Mouse (Mus musculus) kidney, embryonic 14.5 days (tissue): Measurements from ENCODE around the gene Itprid2. TPM values are rescaled to one million over a fixed set of nuclear protein-coding genes. Genes with fewer than 3 reads are reported as not detected.
"Not testable (repeated sequence)": the region's sequence is repeated elsewhere in the genome, so short reads cannot be mapped to it uniquely, and the experiment has no call there.

ENCODE experiments used
- ATAC-seq: fragments of 200-750 bp; cut with Nextera tagmentation; 2 replicates; pipeline ENCODE4 v1.8.0; 2017; ENCODE audit warnings: moderate number of reproducible peaks, mild to moderate bottlenecking, moderate TSS enrichment, moderate library complexity; ENCODE audit not compliant: low FRiP score, low TSS enrichment
- H3K27ac ChIP-seq: fragments of 300-500 bp; sonication (generic); 2 replicates; pipeline ENCODE4 v1.5.1; 2014; ENCODE audit warnings: low read depth, mild to moderate bottlenecking, low read length, moderate library complexity, mixed read lengths
- H3K27me3 ChIP-seq: fragments of 300-500 bp; sonication (generic); 2 replicates; pipeline ENCODE4 v1.6.1; 2014; ENCODE audit warnings: mild to moderate bottlenecking, low read length; ENCODE audit not compliant: control insufficient read depth, insufficient read depth
- H3K36me3 ChIP-seq: fragments of 300-500 bp; sonication (generic); 2 replicates; pipeline ENCODE4 v1.6.1; 2014; ENCODE audit warnings: low read length, mixed read lengths; ENCODE audit not compliant: control insufficient read depth, insufficient read depth
- H3K4me1 ChIP-seq: fragments of 300-500 bp; sonication (generic); 2 replicates; pipeline ENCODE4 v1.6.1; 2014; ENCODE audit warnings: low read length, mixed read lengths; ENCODE audit not compliant: control insufficient read depth, insufficient read depth
- H3K4me2 ChIP-seq: fragments of 300-500 bp; sonication (generic); replicated peaks from 2 replicates; pipeline ENCODE4 v1.6.1; 2014; ENCODE audit warnings: low read depth, mild to moderate bottlenecking, low read length
- H3K4me3 ChIP-seq: fragments of 300-500 bp; sonication (generic); 2 replicates; pipeline ENCODE4 v1.5.1; 2014; ENCODE audit warnings: mild to moderate bottlenecking, low read length
- H3K9ac ChIP-seq: fragments of 300-500 bp; sonication (generic); 2 replicates; pipeline ENCODE4 v1.6.1; 2014; ENCODE audit warnings: low read depth, mild to moderate bottlenecking, low read length, moderate library complexity
- H3K9me3 ChIP-seq: fragments of 300-500 bp; sonication (generic); 2 replicates; pipeline ENCODE4 v1.6.1; 2016; ENCODE audit warnings: low read length; ENCODE audit not compliant: control insufficient read depth
- WGBS: fragments of 180-500 bp; shearing (Covaris S2); extraction: QIAGEN DNeasy Blood & Tissue Kit; methylation state at CpG from one replicate; pipeline ENCODE4 v1.1.7; 2014; 5-methylcytosine and 5-hydroxymethylcytosine counted together
- polyA plus RNA-seq: library from polyadenylated mRNA; unstranded; fragments of >200 nt; fragmentation: Nextera tagmentation; extraction: Ambion mirVana; gene quantifications from 2 replicates; pipeline ENCODE4 v1.2.1, GENCODE M21; 2014

Itprid2 gene
- 11.4 and 26.5 TPM in 2 replicates for polyA plus RNA-seq

DNA sequence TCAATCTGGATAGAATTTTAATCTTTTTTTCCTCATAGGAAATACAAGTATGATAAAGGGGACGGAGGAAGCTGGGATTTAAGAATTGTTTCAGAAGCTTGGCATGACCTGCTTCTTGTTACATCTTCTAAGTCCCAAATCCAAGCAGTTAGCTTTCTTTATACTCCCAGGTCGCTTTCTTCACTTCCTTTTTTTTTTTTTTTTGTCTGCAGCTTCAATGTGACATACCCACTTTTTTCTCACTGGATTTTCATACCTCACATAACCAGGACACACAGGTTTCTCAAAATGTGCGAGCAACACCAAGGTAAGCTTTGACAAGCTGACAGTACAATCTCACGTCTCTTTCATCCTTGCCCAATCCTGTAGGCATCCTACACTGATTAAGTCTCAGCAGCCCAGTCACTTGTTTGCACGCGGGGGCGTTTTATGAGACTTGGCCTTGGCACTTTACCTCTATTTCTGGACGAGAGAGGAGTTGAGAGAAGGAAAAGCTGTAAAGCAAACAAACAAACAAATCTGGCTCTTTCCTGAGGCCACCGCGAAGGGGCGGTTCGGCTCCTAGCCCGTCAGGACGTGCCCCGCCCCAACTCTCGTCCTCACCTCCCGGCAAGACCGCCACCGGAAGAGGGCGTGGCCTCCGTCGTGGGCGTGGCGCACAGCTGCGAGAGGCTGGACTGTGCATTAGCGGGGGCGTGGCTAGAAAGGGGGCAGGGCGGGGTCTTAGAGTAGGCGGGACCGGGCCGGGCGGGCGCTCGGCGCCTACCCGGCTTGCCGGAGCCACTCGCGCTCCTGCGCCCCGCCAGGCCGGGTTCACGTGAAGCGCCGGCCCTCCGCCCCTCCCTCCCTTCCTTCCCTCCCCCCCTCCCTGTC is at the start of gene Itprid2:
TSS of gene Itprid2 (plus strand) at position 825 of the 873 bp plus-strand sequence.
- peak; percentile 100 for ATAC-seq

DNA sequence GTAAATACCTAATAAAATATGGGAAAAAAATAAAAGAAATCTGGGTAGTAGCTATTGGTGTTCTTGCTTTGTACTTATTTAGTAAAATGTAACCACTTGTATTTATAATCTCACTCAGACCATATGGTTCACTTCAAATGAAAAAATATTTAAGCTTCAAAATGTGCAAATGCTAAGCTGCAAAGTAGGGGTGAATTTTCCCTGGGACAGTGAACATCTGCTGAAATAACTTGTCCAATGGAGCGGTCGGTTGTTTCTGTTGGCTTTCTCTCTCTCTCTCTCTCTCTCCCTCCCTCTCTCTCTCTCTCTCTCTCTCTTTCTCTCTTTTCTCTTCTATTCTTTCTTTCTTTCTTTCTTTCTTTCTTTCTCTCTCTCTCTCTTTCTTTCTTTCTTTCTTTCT is 39.0 kb upstream of the Itprid2 start:
- ATAC-seq = no peak

More for the DNA sequence above, at the start of gene Itprid2:
- no peaks in the 10 kb centered on the region for H3K9me3 ChIP-seq
- H3K4me2 ChIP-seq = peak within 1 kb of the TSS; percentile 58
- H3K9ac ChIP-seq = peak within 1 kb of the TSS; percentile 75
- H3K4me3 ChIP-seq = peak within 1 kb of the TSS; percentile 67
- H3K4me1 ChIP-seq = 0 out of 2 replicates have a peak, but pooled peaks cover 6% of the 10 kb centered on the region
- no peaks in the 10 kb centered on the region for H3K36me3 ChIP-seq
- peak within 1 kb of the TSS; percentile 76 for H3K27ac ChIP-seq
- 3% methylated on average over 33 of the region's 46 CpGs for WGBS
- H3K27me3 ChIP-seq = no peaks in the 10 kb centered on the region

DNA sequence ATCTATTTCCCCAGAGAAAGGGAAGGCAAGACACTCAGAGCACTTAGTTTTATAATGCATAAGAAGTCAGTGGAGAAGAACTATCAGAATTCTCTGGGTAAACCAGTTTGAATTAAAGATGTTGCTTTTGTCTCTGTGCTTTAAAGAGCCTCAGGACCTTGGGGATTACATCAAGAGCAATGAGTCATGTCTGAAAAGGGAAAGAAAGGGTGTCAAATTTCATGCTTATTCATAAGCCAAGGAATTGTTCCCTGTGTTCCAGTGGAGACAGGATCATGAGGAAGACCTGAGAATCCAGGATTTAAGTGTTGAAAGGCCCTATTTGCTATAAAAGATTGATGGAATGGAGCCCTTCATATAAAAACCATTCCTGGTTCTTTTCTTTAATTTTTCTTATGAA is 38.1 kb upstream of the Itprid2 start:
- Histone ChIP-seq H3K4me2 (no peak overlapping the region), H3K9ac (no peak overlapping the region), H3K36me3 (no peaks in the 10 kb centered on the region), H3K27me3 (no peaks in the 10 kb centered on the region), H3K4me3 (no peak overlapping the region), H3K4me1 (peaks cover 8% of the 10 kb centered on the region; the same call in 1 of the 2 replicates), H3K27ac (no peak overlapping the region), H3K9me3 (no peaks in the 10 kb centered on the region)
- no peak for ATAC-seq

More for the DNA sequence above, 39.0 kb upstream of the Itprid2 start:
- no peaks in the 10 kb centered on the region for H3K27me3 ChIP-seq
- H3K27ac ChIP-seq = no peak overlapping the region
- WGBS = 65% methylated on average over 2 of the region's 2 CpGs
- no peaks in the 10 kb centered on the region for H3K9me3 ChIP-seq
- H3K4me2 ChIP-seq = no peak overlapping the region
- no peaks in the 10 kb centered on the region for H3K36me3 ChIP-seq
- peaks cover 4% of the 10 kb centered on the region; the same call in 1 of the 2 replicates for H3K4me1 ChIP-seq
- H3K4me3 ChIP-seq = no peak overlapping the region
- no peak overlapping the region for H3K9ac ChIP-seq

DNA sequence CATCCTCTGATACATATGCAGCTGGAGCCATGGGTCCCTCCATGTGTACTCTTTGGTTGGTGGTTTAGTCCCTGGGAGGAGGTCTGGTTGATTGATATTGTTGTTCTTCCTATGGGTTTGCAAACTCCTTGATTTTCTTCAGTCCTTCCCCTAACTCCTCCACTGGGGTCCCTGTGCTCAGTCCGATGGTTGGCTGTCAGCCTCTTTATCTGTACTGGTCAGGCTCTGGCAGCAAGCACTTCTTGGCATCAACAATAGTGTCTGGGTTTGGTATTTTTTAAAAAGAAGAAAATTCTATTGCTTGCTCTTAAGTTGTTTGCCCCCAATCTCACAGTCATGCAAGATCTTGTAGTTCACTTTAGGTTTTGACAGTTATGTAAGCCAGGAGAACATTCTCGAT is 34.0 kb upstream of the Itprid2 start:
- Histone ChIP-seq H3K4me1 (peaks cover 16% of the 10 kb centered on the region; the same call in 1 of the 2 replicates), H3K27ac (peak overlapping the region; percentile 83)
- not testable (repeated sequence) for H3K27me3 ChIP-seq, H3K9me3 ChIP-seq, ATAC-seq, H3K4me3 ChIP-seq, H3K9ac ChIP-seq, H3K36me3 ChIP-seq, H3K4me2 ChIP-seq
- 46% methylated on average over 2 of the region's 2 CpGs for WGBS

DNA sequence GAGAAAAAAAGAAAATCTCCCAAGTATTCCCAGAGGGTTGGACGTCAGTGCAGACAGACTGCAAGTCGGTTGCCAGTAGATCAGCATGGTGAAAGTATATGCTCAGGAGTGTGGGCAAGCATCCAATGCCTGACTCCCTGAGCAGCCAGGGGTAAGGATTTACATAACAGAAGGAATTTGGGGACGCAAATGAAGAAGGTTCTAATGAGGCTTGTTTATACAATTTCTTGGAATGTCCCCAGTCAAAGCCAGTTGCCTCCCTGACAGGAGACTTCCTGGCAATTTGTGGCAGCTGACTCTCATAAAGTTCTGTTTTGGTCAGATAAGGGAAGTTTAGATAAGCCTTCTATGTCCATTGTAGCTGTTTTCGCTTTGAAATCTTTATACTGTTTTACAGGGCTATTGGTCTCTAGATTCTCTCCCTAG is 33.4 kb upstream of the Itprid2 start:
- Histone ChIP-seq H3K4me1 (peaks cover 15% of the 10 kb centered on the region; the same call in 1 of the 2 replicates), H3K4me2 (no peak overlapping the region)
- 13% methylated on average over 4 of the region's 4 CpGs for WGBS

DNA sequence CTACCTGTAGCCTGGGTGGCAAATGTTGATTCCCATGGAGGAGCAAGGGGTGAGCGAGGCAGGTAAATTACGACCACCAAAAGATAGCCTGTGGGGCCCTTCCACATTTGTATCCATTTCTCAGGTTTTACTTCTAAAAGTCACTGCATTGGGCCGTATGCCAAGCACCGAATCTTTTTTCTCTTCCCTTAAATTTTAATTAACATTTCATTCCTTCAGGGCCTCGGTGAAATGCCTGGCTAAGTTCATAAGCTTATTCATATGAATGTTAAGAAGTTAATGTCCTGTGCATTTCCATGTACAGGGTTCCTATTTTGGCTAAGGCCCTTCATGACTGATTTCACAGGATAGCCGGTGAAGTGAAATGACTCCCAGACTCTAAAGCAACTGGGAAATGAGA is 32.8 kb upstream of the Itprid2 start:
- Histone ChIP-seq H3K4me2 (no peak overlapping the region), H3K9ac (no peak overlapping the region), H3K4me1 (0 out of 2 replicates have a peak, but pooled peaks cover 12% of the 10 kb centered on the region), H3K27ac (peak overlapping the region; percentile 83; the same call in 1 of the 2 replicates), H3K27me3 (no peaks in the 10 kb centered on the region), H3K9me3 (no peaks in the 10 kb centered on the region), H3K4me3 (no peak overlapping the region), H3K36me3 (no peaks in the 10 kb centered on the region)
- peak; percentile 45 for ATAC-seq
- WGBS = 29% methylated on average over 6 of the region's 6 CpGs

More for the DNA sequence above, 33.4 kb upstream of the Itprid2 start:
- H3K4me3 ChIP-seq = no peak overlapping the region
- no peak overlapping the region for H3K9ac ChIP-seq
- ATAC-seq = peak; percentile 72; the same call in 1 of the 2 replicates
- H3K9me3 ChIP-seq = no peaks in the 10 kb centered on the region
- no peaks in the 10 kb centered on the region for H3K36me3 ChIP-seq
- no peaks in the 10 kb centered on the region for H3K27me3 ChIP-seq
- peak overlapping the region; percentile 83 for H3K27ac ChIP-seq

DNA sequence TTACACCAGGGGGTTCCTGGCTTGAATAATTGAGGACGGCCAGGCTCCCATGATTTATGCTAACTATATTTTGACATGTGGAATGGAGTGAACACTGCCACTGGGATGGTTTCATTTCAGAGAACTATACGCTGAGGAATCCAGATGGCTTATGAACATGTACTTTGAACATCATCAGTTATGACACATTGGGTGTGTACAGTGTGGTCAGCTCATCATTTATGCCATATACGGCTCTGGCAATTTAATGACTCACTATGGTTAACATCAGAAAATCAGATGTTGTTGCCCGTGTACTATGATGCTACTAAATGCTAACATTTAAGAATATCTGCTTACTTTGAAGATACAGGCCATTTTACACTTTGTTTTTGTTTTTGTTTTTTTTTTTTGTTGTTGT is 31.8 kb upstream of the Itprid2 start:
- no peak for ATAC-seq
- 80% methylated on average over 4 of the region's 4 CpGs for WGBS
- no peaks in the 10 kb centered on the region for H3K36me3 ChIP-seq
- H3K9me3 ChIP-seq = no peaks in the 10 kb centered on the region
- no peak overlapping the region for H3K9ac ChIP-seq
- H3K27ac ChIP-seq = no peak overlapping the region
- no peaks in the 10 kb centered on the region for H3K27me3 ChIP-seq
- no peak overlapping the region for H3K4me3 ChIP-seq
- H3K4me2 ChIP-seq = no peak overlapping the region
- 0 out of 2 replicates have a peak, but pooled peaks cover 12% of the 10 kb centered on the region for H3K4me1 ChIP-seq

DNA sequence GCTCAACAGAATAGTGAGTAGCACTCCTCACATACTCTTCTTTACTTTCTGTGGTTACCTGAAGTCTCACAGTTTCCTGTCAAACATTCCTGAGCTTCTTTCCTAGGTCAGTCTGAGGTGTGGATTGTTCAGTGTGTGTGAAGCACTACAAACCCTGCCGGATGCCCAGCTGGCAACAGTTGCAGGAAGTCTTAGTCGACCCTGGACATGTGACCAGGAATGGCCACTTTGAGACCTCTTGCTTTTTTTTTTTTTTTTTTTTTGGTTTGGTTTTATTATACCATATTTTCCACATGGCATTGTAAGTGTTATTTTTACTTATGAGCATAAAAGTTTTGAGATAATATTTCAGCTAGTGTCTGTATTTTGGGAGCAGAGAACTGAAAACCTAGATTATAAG is 29.1 kb upstream of the Itprid2 start:
- no peak for ATAC-seq
- Histone ChIP-seq H3K27ac (no peak overlapping the region), H3K4me2 (no peak overlapping the region), H3K4me1 (0 out of 2 replicates have a peak, but pooled peaks cover 12% of the 10 kb centered on the region), H3K36me3 (no peaks in the 10 kb centered on the region), H3K27me3 (no peaks in the 10 kb centered on the region), H3K9ac (no peak overlapping the region), H3K9me3 (no peaks in the 10 kb centered on the region), H3K4me3 (no peak overlapping the region)
- 72% methylated on average over 2 of the region's 2 CpGs for WGBS

DNA sequence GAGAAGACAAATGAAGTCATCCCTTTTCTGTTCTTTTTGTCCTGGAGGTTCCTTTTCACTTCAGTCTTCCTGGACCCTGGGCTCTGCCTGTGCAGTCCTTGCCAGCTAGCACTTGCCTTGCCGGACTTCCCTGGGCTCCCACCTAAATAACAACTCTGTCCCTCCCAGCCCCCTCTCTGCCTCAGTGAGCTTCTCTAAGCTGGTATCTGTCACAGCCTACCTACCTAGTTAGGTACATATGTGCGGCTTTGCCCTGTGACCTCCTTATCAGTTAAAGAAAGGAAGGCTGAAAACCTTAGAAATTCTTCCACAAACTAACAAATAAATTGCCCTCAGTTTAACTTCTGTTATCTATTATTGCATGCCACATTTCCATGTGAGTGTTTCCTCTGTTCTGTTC is 28.0 kb upstream of the Itprid2 start:
- 0 out of 2 replicates have a peak, but pooled peaks cover 7% of the 10 kb centered on the region for H3K4me1 ChIP-seq
- H3K9me3 ChIP-seq = no peaks in the 10 kb centered on the region
- no peak overlapping the region for H3K4me3 ChIP-seq
- no peak for ATAC-seq
- H3K36me3 ChIP-seq = no peaks in the 10 kb centered on the region
- no peak overlapping the region for H3K9ac ChIP-seq
- H3K4me2 ChIP-seq = no peak overlapping the region
- 81% methylated on average over 2 of the region's 2 CpGs for WGBS
- H3K27me3 ChIP-seq = no peaks in the 10 kb centered on the region
- no peak overlapping the region for H3K27ac ChIP-seq
